Mouse (Mus musculus) liver, postnatal 0 days (tissue): Measurements from ENCODE around the gene Guca1b.

ENCODE experiments used
- CTCF ChIP-seq: sonication (generic); IDR thresholded peaks from 2 replicates; pipeline ENCODE4 v1.5.1; 2016; ENCODE audit warnings: antibody characterized with exemption, low read depth
- EP300 ChIP-seq: IDR thresholded peaks from 2 replicates; pipeline ENCODE4 v1.6.1; 2016; ENCODE audit warnings: antibody characterized with exemption, low read depth, mild to moderate bottlenecking

- TF ChIP-seq EP300 (no peak), CTCF (0 out of 2 replicates have a peak, but pooled peaks have one; percentile 15)
Observed at GRCm38 (mm10) chr17:47442271-47442670, 57.1 kb downstream of the Guca1b start.
